Mouse (Mus musculus) MEL (cell line): ENCODE results near the gene Rps6kb2. TPM values are rescaled to one million over a fixed set of nuclear protein-coding genes. Genes with fewer than 3 reads are reported as not detected.

Experiments
- DNase-seq: peaks from one replicate; pipeline ENCODE4 v3.0.0; 2011; ENCODE audit warnings: low read depth, low spot score
- H3K27ac ChIP-seq: 2 replicates; pipeline ENCODE4 v1.5.1; 2012; ENCODE audit warnings: low read depth, mild to moderate bottlenecking, control low read depth, low read length, moderate library complexity; ENCODE audit not compliant: control insufficient read depth
- H3K27me3 ChIP-seq, 2 experiments: fragments of 150-350 bp in 1 of 2; sonication (generic) in 1 of 2; 2 replicates each; pipeline ENCODE4 v1.6.1; 2012; ENCODE audit warnings: low read length in 2 of 2, mild to moderate bottlenecking in 2 of 2, improper control_type of control experiment in 1 of 2, moderate library complexity in 1 of 2; ENCODE audit not compliant: insufficient read depth in 2 of 2, control insufficient read depth in 1 of 2
- H3K36me3 ChIP-seq, 2 experiments: 2 replicates each; pipeline ENCODE4 v1.6.1; 2012 to 2014; ENCODE audit warnings: low read length in 2 of 2, improper control_type of control experiment in 1 of 2, inconsistent platforms in 1 of 2, mild to moderate bottlenecking in 1 of 2; ENCODE audit not compliant: insufficient read depth in 2 of 2, control insufficient read depth in 1 of 2
- H3K4me1 ChIP-seq, 2 experiments: fragments of 150-350 bp in 1 of 2; sonication (generic) in 1 of 2; 2 replicates each; pipeline ENCODE4 v1.6.1; 2012; ENCODE audit warnings: low read length in 2 of 2, improper control_type of control experiment in 1 of 2, mild to moderate bottlenecking in 1 of 2; ENCODE audit not compliant: insufficient read depth in 2 of 2, control insufficient read depth in 1 of 2
- H3K4me3 ChIP-seq, 2 experiments: fragments of 150-350 bp in 1 of 2; sonication (generic) in 1 of 2; 2 replicates each; pipeline ENCODE4 v1.5.1; 2012; ENCODE audit warnings: low read depth in 2 of 2, low read length in 2 of 2, mild to moderate bottlenecking in 2 of 2, moderate library complexity in 2 of 2, control low read depth in 1 of 2, improper control_type of control experiment in 1 of 2; ENCODE audit not compliant: control insufficient read depth in 1 of 2, insufficient read depth in 1 of 2
- H3K79me2 ChIP-seq: 2 replicates; pipeline ENCODE4 v1.6.1; 2012; ENCODE audit warnings: mild to moderate bottlenecking, low read length, moderate library complexity; ENCODE audit not compliant: control insufficient read depth, poor library complexity, insufficient read depth
- H3K9ac ChIP-seq: 2 replicates; pipeline ENCODE4 v1.6.1; 2012; ENCODE audit warnings: low read depth, mild to moderate bottlenecking, control low read depth, low read length, moderate library complexity; ENCODE audit not compliant: control insufficient read depth, poor library complexity, severe bottlenecking
- H3K9me3 ChIP-seq: fragments of 150-350 bp; sonication (generic); replicated peaks from 2 replicates; pipeline ENCODE4 v1.6.1; 2012; ENCODE audit warnings: mild to moderate bottlenecking, low read length, improper control_type of control experiment, moderate library complexity; ENCODE audit not compliant: insufficient read depth
- BHLHE40 ChIP-seq: IDR thresholded peaks from 2 replicates; pipeline ENCODE4 v1.6.1; 2012; ENCODE audit warnings: low read depth, mild to moderate bottlenecking, inconsistent platforms, low read length, improper control_type of control experiment, borderline replicate concordance
- CHD1 ChIP-seq: IDR thresholded peaks from 2 replicates; pipeline ENCODE4 v1.6.1; 2012; ENCODE audit warnings: low read depth, mild to moderate bottlenecking, inconsistent platforms, low read length, improper control_type of control experiment
- CTCF ChIP-seq, 3 experiments: IDR thresholded peaks in 2 of 3; conservative IDR thresholded peaks in 1 of 3; 2 replicates each; pipeline ENCODE4 v1.5.1; 2011 to 2012; ENCODE audit warnings: low read length in 3 of 3, low read depth in 2 of 3, mild to moderate bottlenecking in 2 of 3, improper control_type of control experiment in 1 of 3, inconsistent platforms in 1 of 3, mixed read lengths in 1 of 3, moderate library complexity in 1 of 3; ENCODE audit not compliant: control insufficient read depth in 1 of 3, insufficient read depth in 1 of 3, poor library complexity in 1 of 3, severe bottlenecking in 1 of 3
- E2F4 ChIP-seq: IDR thresholded peaks from 2 replicates; pipeline ENCODE4 v1.6.1; 2011; ENCODE audit warnings: low read depth, low read length, improper control_type of control experiment, borderline replicate concordance
- ETS1 ChIP-seq: IDR thresholded peaks from 2 replicates; pipeline ENCODE4 v1.6.1; 2012; ENCODE audit warnings: low read depth, mild to moderate bottlenecking, inconsistent platforms, low read length, improper control_type of control experiment, moderate library complexity
- GATA1 ChIP-seq: IDR thresholded peaks from 2 replicates; pipeline ENCODE4 v1.6.1; 2011; ENCODE audit warnings: low read depth, low read length, improper control_type of control experiment
- HCFC1 ChIP-seq: IDR thresholded peaks from 2 replicates; pipeline ENCODE4 v1.6.1; 2012; ENCODE audit warnings: low read depth, mild to moderate bottlenecking, inconsistent platforms, low read length, improper control_type of control experiment, moderate library complexity
- JUND ChIP-seq: IDR thresholded peaks from 2 replicates; pipeline ENCODE4 v1.6.1; 2011; ENCODE audit warnings: low read depth, mild to moderate bottlenecking, improper control_type of control experiment, low read length
- KAT2A ChIP-seq: conservative IDR thresholded peaks from 2 replicates; pipeline ENCODE4 v1.6.1; 2012; ENCODE audit warnings: low read depth, low read length, improper control_type of control experiment, inconsistent platforms
- MAFK ChIP-seq: IDR thresholded peaks from 2 replicates; pipeline ENCODE4 v1.6.1; 2011; ENCODE audit warnings: low read depth, mild to moderate bottlenecking, low read length, improper control_type of control experiment, borderline replicate concordance
- MAX ChIP-seq: IDR thresholded peaks from 2 replicates; pipeline ENCODE4 v1.6.1; 2011; ENCODE audit warnings: low read length, improper control_type of control experiment
- MAZ ChIP-seq: IDR thresholded peaks from 2 replicates; pipeline ENCODE4 v1.6.1; 2012; ENCODE audit warnings: low read depth, mild to moderate bottlenecking, inconsistent platforms, low read length, improper control_type of control experiment
- MEF2A ChIP-seq: IDR thresholded peaks from 2 replicates; pipeline ENCODE4 v1.6.1; 2014; ENCODE audit warnings: low read depth, mild to moderate bottlenecking, inconsistent platforms, low read length, improper control_type of control experiment; ENCODE audit not compliant: poor library complexity, insufficient replicate concordance, severe bottlenecking; ENCODE audit errors: extremely low read depth
- MXI1 ChIP-seq: IDR thresholded peaks from 2 replicates; pipeline ENCODE4 v1.6.1; 2011; ENCODE audit warnings: mild to moderate bottlenecking, low read depth, low read length, improper control_type of control experiment
- MYB ChIP-seq: IDR thresholded peaks from 2 replicates; pipeline ENCODE4 v1.6.1; 2011; ENCODE audit warnings: mild to moderate bottlenecking, low read depth, low read length, improper control_type of control experiment
- NELFE ChIP-seq: IDR thresholded peaks from 2 replicates; pipeline ENCODE4 v1.6.1; 2011; ENCODE audit warnings: low read depth, low read length, improper control_type of control experiment
- NRF1 ChIP-seq: IDR thresholded peaks from 2 replicates; pipeline ENCODE4 v1.6.1; 2014; ENCODE audit warnings: low read depth, mild to moderate bottlenecking, inconsistent platforms, low read length, improper control_type of control experiment, moderate library complexity; ENCODE audit not compliant: poor library complexity, insufficient read depth, severe bottlenecking
- POLR2A ChIP-seq, 2 experiments: IDR thresholded peaks; 2 replicates each; pipeline ENCODE4 v1.6.1; 2011 to 2012; ENCODE audit warnings: low read length in 2 of 2, mild to moderate bottlenecking in 2 of 2, control low read depth in 1 of 2, improper control_type of control experiment in 1 of 2, low read depth in 1 of 2, moderate library complexity in 1 of 2; ENCODE audit not compliant: control insufficient read depth in 1 of 2, insufficient read depth in 1 of 2, poor library complexity in 1 of 2
- POLR2AphosphoS2 ChIP-seq: IDR thresholded peaks from 2 replicates; pipeline ENCODE4 v1.6.1; 2011; ENCODE audit warnings: low read length, improper control_type of control experiment
- POLR2AphosphoS5 ChIP-seq: IDR thresholded peaks from 2 replicates; pipeline ENCODE4 v1.6.1; 2012; ENCODE audit warnings: low read depth, borderline replicate concordance, mild to moderate bottlenecking, inconsistent platforms, low read length, moderate library complexity, mixed read lengths
- RAD21 ChIP-seq: IDR thresholded peaks from 2 replicates; pipeline ENCODE4 v1.6.1; 2011; ENCODE audit warnings: mild to moderate bottlenecking, low read depth, low read length, improper control_type of control experiment
- SIN3A ChIP-seq: IDR thresholded peaks from 2 replicates; pipeline ENCODE4 v1.6.1; 2012; ENCODE audit warnings: low read length, improper control_type of control experiment, inconsistent platforms
- TAL1 ChIP-seq: IDR thresholded peaks from 2 replicates; pipeline ENCODE4 v1.6.1; 2012; ENCODE audit warnings: mild to moderate bottlenecking, inconsistent platforms, low read length, moderate library complexity, mixed read lengths
- TBP ChIP-seq: IDR thresholded peaks from 2 replicates; pipeline ENCODE4 v1.8.0; 2011; ENCODE audit warnings: low read depth, low read length, improper control_type of control experiment
- TCF12 ChIP-seq: IDR thresholded peaks from 2 replicates; pipeline ENCODE4 v1.6.1; 2014; ENCODE audit warnings: low read depth, mild to moderate bottlenecking, inconsistent platforms, low read length, improper control_type of control experiment, moderate library complexity
- USF1 ChIP-seq: IDR thresholded peaks from 2 replicates; pipeline ENCODE4 v1.6.1; 2014; ENCODE audit warnings: low read depth, mild to moderate bottlenecking, inconsistent platforms, low read length, improper control_type of control experiment, moderate library complexity
- ZC3H11A ChIP-seq: IDR thresholded peaks from 2 replicates; pipeline ENCODE4 v1.6.1; 2012; ENCODE audit warnings: low read depth, mild to moderate bottlenecking, inconsistent platforms, low read length, improper control_type of control experiment
- ZKSCAN1 ChIP-seq: IDR thresholded peaks from 2 replicates; pipeline ENCODE4 v1.6.1; 2012; ENCODE audit warnings: low read depth, mild to moderate bottlenecking, inconsistent platforms, low read length, improper control_type of control experiment, moderate library complexity
- ZMIZ1 ChIP-seq: IDR thresholded peaks from 2 replicates; pipeline ENCODE4 v1.6.1; 2012; ENCODE audit warnings: low read depth, mild to moderate bottlenecking, inconsistent platforms, low read length, improper control_type of control experiment, moderate library complexity
- ZNF384 ChIP-seq: IDR thresholded peaks from 2 replicates; pipeline ENCODE4 v1.6.1; 2012; ENCODE audit warnings: low read depth, mild to moderate bottlenecking, inconsistent platforms, low read length, improper control_type of control experiment
- polyA plus RNA-seq, 2 experiments: library from polyadenylated mRNA; stranded (reverse) in 1 of 2; unstranded in 1 of 2; fragments of >175 nt in 1 of 2; fragments of >200 nt in 1 of 2; gene quantifications; 2 replicates each; pipeline versions ENCODE4 v1.2.1 to v1.2.4; 2012; ENCODE audit warnings: low replicate concordance in 2 of 2, low read depth in 1 of 2; ENCODE audit not compliant: insufficient read length in 2 of 2, insufficient read depth in 1 of 2, missing spikeins in 1 of 2
- total RNA-seq: library from RNA; depleted of rRNA; stranded (reverse); fragments of 300-350 nt; gene quantifications from 2 replicates; pipeline ENCODE4 v1.2.3, GENCODE M21; 2012

Gene Rps6kb2
- total and polyA plus RNA-seq, 3 experiments: 8.7 to 19.8 TPM; not detected in 1

DNA sequence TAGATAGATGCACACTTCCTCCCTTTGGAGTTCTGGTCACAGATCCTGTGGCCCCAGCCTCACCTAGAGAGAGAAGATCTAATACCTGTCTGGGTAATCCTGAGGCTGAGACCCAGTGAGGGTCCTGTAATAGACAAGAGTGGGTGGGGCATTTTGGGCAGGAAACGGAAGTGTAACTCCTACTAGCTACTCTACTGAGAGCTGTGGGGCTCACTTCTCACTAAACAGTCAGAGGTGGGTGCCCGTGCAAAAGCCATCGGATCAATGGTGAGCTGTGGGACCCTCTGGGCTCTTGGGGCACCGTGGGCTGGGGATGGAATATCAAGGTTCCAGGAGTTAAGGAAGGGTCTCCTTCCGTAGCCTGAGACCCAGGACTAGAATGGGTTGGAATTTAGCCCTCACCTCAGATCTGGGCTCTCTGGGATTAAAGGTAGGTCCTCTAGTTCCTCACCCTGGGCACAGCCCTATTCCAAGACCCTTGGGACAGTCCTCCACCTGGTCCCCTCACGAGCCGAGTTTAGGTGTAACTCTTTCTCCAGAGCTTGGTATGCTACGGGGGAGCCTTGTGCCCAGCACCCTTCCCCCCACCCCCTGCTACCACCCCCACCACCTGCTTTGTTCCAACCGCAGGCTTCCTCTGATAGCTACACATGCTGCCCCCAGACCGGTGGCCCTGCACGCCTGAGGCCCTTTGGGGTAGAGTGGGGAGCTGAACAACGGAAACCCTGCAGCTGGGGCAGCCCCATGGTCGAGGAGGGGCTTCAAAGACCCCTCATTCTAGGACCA is 8.5 kb downstream of the Rps6kb2 start (continued):
- TF ChIP-seq USF1 (no peak), MEF2A (no peak), TAL1 (no peak), JUND (no peak), BHLHE40 (no peak; the same call in 1 of the 2 replicates), GATA1 (no peak), ZMIZ1 (no peak; the same call in 1 of the 2 replicates), MAZ (0 out of 2 replicates have a peak, but pooled peaks have one; percentile 8), RAD21 (no peak), MXI1 (0 out of 2 replicates have a peak, but pooled peaks have one; percentile 48), NELFE (peak; percentile 56), E2F4 (no peak), POLR2A (IDR thresholded peaks at IDR 0.05; ENCODE audit: control insufficient read depth in 1 of 2, insufficient read depth in 1 of 2, low read depth in 1 of 2, low read length in 2 of 2, poor library complexity in 1 of 2) (peak in 1 of 2 experiments; percentile 72; a peak in 2 of 4 replicates), KAT2A (no peak), MYB (no peak), ZNF384 (no peak), TCF12 (0 out of 2 replicates have a peak, but pooled peaks have one; percentile 26), MAX (no peak; the same call in 1 of the 2 replicates)
- TF ChIP-seq, all 39 proteins: peak for 9

- DNase-seq: no peak
- Histone ChIP-seq H3K27ac (peak within 1 kb of the TSS; percentile 43), H3K9me3 (no peaks in the 10 kb centered on the region), H3K4me3 (peak within 1 kb of the TSS in 1 of 2 experiments; percentile 47; a peak in 1 of 4 replicates), H3K4me1 (peaks cover 4 to 16% of the 10 kb centered on the region in 2 experiments; a peak in 3 of 4 replicates), H3K9ac (no peak within 1 kb of the TSS), H3K79me2 (peaks cover 15% of the 10 kb centered on the region)
- TF ChIP-seq CTCF (IDR thresholded peaks at IDR 0.05 in 2 of 3, conservative IDR thresholded peaks at IDR 0.05 in 1 of 3; ENCODE audit: control insufficient read depth in 1 of 3, insufficient read depth in 1 of 3, low read depth in 2 of 3, low read length in 3 of 3, poor library complexity in 1 of 3, severe bottlenecking in 1 of 3): no peak
- TF ChIP-seq MEF2A: no peak
- no peak for TF ChIP-seq NRF1
- no peak for TF ChIP-seq MAFK
- no peak for TF ChIP-seq HCFC1
- no peak for TF ChIP-seq KAT2A
- no peak for TF ChIP-seq SIN3A
- no peak for TF ChIP-seq MYB
- TF ChIP-seq ETS1: no peak
- TF ChIP-seq POLR2AphosphoS2: no peak
- no peak for TF ChIP-seq ZKSCAN1
- TF ChIP-seq TBP: no peak
- no peak for TF ChIP-seq TCF12
- no peak for TF ChIP-seq JUND
- TF ChIP-seq USF1: no peak
- TF ChIP-seq CHD1: no peak
- TF ChIP-seq MXI1: no peak
- no peak for TF ChIP-seq POLR2AphosphoS5
- TF ChIP-seq MAX: no peak
- TF ChIP-seq ZC3H11A: no peak
- TF ChIP-seq, all 39 proteins: peak for 0
- H3K27me3 ChIP-seq: no peaks in the 10 kb centered on the region
- peaks cover 1 to 2% of the 10 kb centered on the region in 2 experiments; a peak in 2 of 4 replicates for H3K36me3 ChIP-seq
Observed at GRCm38 (mm10) chr19:4153232-4153654, 9.9 kb downstream of the Rps6kb2 start, which contains the start of gene Ptprcap. Gene Ptprcap, plus strand, starts transcription at chr19:4153604.
